Mouse (Mus musculus) CH12.LX (cell line): ENCODE measurements around the gene Zfp609. TPM values are rescaled to one million over a fixed set of nuclear protein-coding genes. Genes with fewer than 3 reads are reported as not detected.
"Not testable (repeated sequence)": the region's sequence is repeated elsewhere in the genome, so short reads cannot be mapped to it uniquely, and the experiment has no call there.

Experiments used
- DNase-seq: peaks from one replicate; pipeline ENCODE4 v3.0.0-alpha.2; 2013; ENCODE audit errors: extremely low read depth
- H3K27ac ChIP-seq: 2 replicates; pipeline ENCODE4 v1.5.1; 2012; ENCODE audit warnings: low read depth, mild to moderate bottlenecking, control low read depth, moderate library complexity; ENCODE audit not compliant: insufficient read depth
- H3K27me3 ChIP-seq: replicated peaks from 2 replicates; pipeline ENCODE3; 2012; ENCODE audit warnings: inconsistent platforms
- H3K36me3 ChIP-seq, 2 experiments: replicated peaks in 1 of 2; 2 replicates each; pipeline versions ENCODE3 to v1.6.1; 2012; ENCODE audit warnings: inconsistent platforms in 1 of 2, low read length in 1 of 2, mild to moderate bottlenecking in 1 of 2, mixed read lengths in 1 of 2, moderate library complexity in 1 of 2; ENCODE audit not compliant: control insufficient read depth in 1 of 2, insufficient read depth in 1 of 2
- H3K4me1 ChIP-seq, 2 experiments: 2 replicates each; pipeline ENCODE4 v1.6.1; 2012; ENCODE audit warnings: inconsistent platforms in 1 of 2, moderate library complexity in 1 of 2; ENCODE audit not compliant: insufficient read depth in 2 of 2, control insufficient read depth in 1 of 2
- H3K4me2 ChIP-seq: 2 replicates; pipeline ENCODE4 v1.6.1; 2012; ENCODE audit warnings: low read depth, mild to moderate bottlenecking, control low read depth; ENCODE audit not compliant: poor library complexity, insufficient read depth, severe bottlenecking
- H3K4me3 ChIP-seq, 3 experiments: fragments of 150-350 bp in 1 of 3; sonication (generic) in 1 of 3; replicated peaks in 1 of 3; 2 replicates each; pipeline versions ENCODE3 to v1.5.1; 2011 to 2012; ENCODE audit warnings: low read depth in 2 of 3, low read length in 2 of 3, mild to moderate bottlenecking in 2 of 3, moderate library complexity in 2 of 3, control low read depth in 1 of 3, improper control_type of control experiment in 1 of 3, inconsistent platforms in 1 of 3, mixed read lengths in 1 of 3; ENCODE audit not compliant: poor library complexity in 1 of 3
- H3K79me2 ChIP-seq: replicated peaks from 2 replicates; pipeline ENCODE4 v1.6.1; 2012; ENCODE audit warnings: mild to moderate bottlenecking, moderate library complexity; ENCODE audit not compliant: control insufficient read depth, poor library complexity, insufficient read depth, severe bottlenecking; ENCODE audit errors: extremely low read depth
- H3K9ac ChIP-seq: 2 replicates; pipeline ENCODE4 v1.6.1; 2012; ENCODE audit warnings: low read depth, mild to moderate bottlenecking, control low read depth, moderate library complexity; ENCODE audit not compliant: insufficient read depth
- H3K9me3 ChIP-seq: replicated peaks from 2 replicates; pipeline ENCODE3; 2012; ENCODE audit warnings: low read length, inconsistent platforms, mixed read lengths
- CHD2 ChIP-seq: IDR thresholded peaks from 2 replicates; pipeline ENCODE4 v1.6.1; 2011; ENCODE audit warnings: low read length, improper control_type of control experiment
- CTCF ChIP-seq, 2 experiments: IDR thresholded peaks in 1 of 2; conservative IDR thresholded peaks in 1 of 2; 2 replicates each; pipeline ENCODE4 v1.5.1; 2011 to 2012; ENCODE audit warnings: low read depth in 2 of 2, low read length in 2 of 2, improper control_type of control experiment in 1 of 2, inconsistent platforms in 1 of 2, mild to moderate bottlenecking in 1 of 2, moderate library complexity in 1 of 2
- E2F4 ChIP-seq: IDR thresholded peaks from 2 replicates; pipeline ENCODE4 v1.6.1; 2011; ENCODE audit warnings: low read depth, low read length, improper control_type of control experiment; ENCODE audit not compliant: insufficient replicate concordance
- ELF1 ChIP-seq: IDR thresholded peaks from 2 replicates; pipeline ENCODE4 v1.6.1; 2014; ENCODE audit warnings: low read depth, mild to moderate bottlenecking, inconsistent platforms, low read length, improper control_type of control experiment
- IRF4 ChIP-seq: IDR thresholded peaks from 2 replicates; pipeline ENCODE4 v1.6.1; 2014; ENCODE audit warnings: low read depth, mild to moderate bottlenecking, inconsistent platforms, low read length, improper control_type of control experiment
- JUN ChIP-seq: IDR thresholded peaks from 2 replicates; pipeline ENCODE4 v1.6.1; 2011; ENCODE audit warnings: low read depth, mild to moderate bottlenecking, low read length, improper control_type of control experiment, moderate library complexity; ENCODE audit not compliant: insufficient read depth
- JUND ChIP-seq: conservative IDR thresholded peaks from 2 replicates; pipeline ENCODE4 v1.6.1; 2011; ENCODE audit warnings: low read depth, low read length, improper control_type of control experiment
- MAFK ChIP-seq: IDR thresholded peaks from 2 replicates; pipeline ENCODE4 v1.6.1; 2011; ENCODE audit warnings: low read length, improper control_type of control experiment; ENCODE audit not compliant: insufficient replicate concordance
- MAX ChIP-seq: IDR thresholded peaks from 2 replicates; pipeline ENCODE4 v1.6.1; 2011; ENCODE audit warnings: low read length, improper control_type of control experiment
- MAZ ChIP-seq: IDR thresholded peaks from 2 replicates; pipeline ENCODE4 v1.6.1; 2012; ENCODE audit warnings: low read depth, mild to moderate bottlenecking, inconsistent platforms, low read length, improper control_type of control experiment, moderate library complexity
- MEF2A ChIP-seq: IDR thresholded peaks from 2 replicates; pipeline ENCODE4 v1.6.1; 2014; ENCODE audit warnings: low read depth, mild to moderate bottlenecking, inconsistent platforms, low read length, improper control_type of control experiment, borderline replicate concordance
- MXI1 ChIP-seq: IDR thresholded peaks from 2 replicates; pipeline ENCODE4 v1.6.1; 2011; ENCODE audit warnings: mild to moderate bottlenecking, low read depth, low read length, improper control_type of control experiment
- NRF1 ChIP-seq: IDR thresholded peaks from 2 replicates; pipeline ENCODE4 v1.6.1; 2014; ENCODE audit warnings: low read depth, mild to moderate bottlenecking, inconsistent platforms, low read length, improper control_type of control experiment, moderate library complexity
- RAD21 ChIP-seq: IDR thresholded peaks from 2 replicates; pipeline ENCODE4 v1.6.1; 2011; ENCODE audit warnings: low read depth, mild to moderate bottlenecking, low read length, improper control_type of control experiment, moderate library complexity
- RCOR1 ChIP-seq: conservative IDR thresholded peaks from 2 replicates; pipeline ENCODE4 v1.6.1; 2012; ENCODE audit warnings: low read depth, mild to moderate bottlenecking, inconsistent platforms, low read length, improper control_type of control experiment
- SIN3A ChIP-seq: IDR thresholded peaks from 2 replicates; pipeline ENCODE4 v1.6.1; 2012; ENCODE audit warnings: low read length, improper control_type of control experiment, inconsistent platforms
- SMC3 ChIP-seq: IDR thresholded peaks from 2 replicates; pipeline ENCODE4 v1.6.1; 2011; ENCODE audit warnings: low read depth, low read length, improper control_type of control experiment
- TBP ChIP-seq: conservative IDR thresholded peaks from 2 replicates; pipeline ENCODE4 v1.6.1; 2011; ENCODE audit warnings: low read depth, low read length, improper control_type of control experiment
- TCF12 ChIP-seq: IDR thresholded peaks from 2 replicates; pipeline ENCODE4 v1.6.1; 2014; ENCODE audit warnings: low read depth, mild to moderate bottlenecking, inconsistent platforms, low read length, improper control_type of control experiment
- USF1 ChIP-seq: IDR thresholded peaks from 2 replicates; pipeline ENCODE4 v1.6.1; 2014; ENCODE audit warnings: low read depth, mild to moderate bottlenecking, inconsistent platforms, low read length, improper control_type of control experiment
- ZC3H11A ChIP-seq: IDR thresholded peaks from 2 replicates; pipeline ENCODE4 v1.6.1; 2012; ENCODE audit warnings: low read depth, mild to moderate bottlenecking, inconsistent platforms, low read length, improper control_type of control experiment
- ZKSCAN1 ChIP-seq: IDR thresholded peaks from 2 replicates; pipeline ENCODE4 v1.6.1; 2012; ENCODE audit warnings: low read depth, inconsistent platforms, low read length, improper control_type of control experiment, borderline replicate concordance
- dilution Hi-C: fragments of 300-500 bp; cut with MboI; formaldehyde crosslinking; loops from 2 replicates; pipeline ENCODE4 v1.14.3; 2020; ENCODE audit warnings: low sequenced_read_pairs; ENCODE audit not compliant: extremely low pct_unique_long_range_greater_than_20kb, extremely low pct_ligation_motif_present
- in situ Hi-C: fragments of 300-500 bp; cut with MboI; formaldehyde crosslinking; loops from 3 replicates; pipeline ENCODE4 v1.14.3; 2019; ENCODE audit warnings: low sequenced_read_pairs, low pct_ligation_motif_present, low pct_unique_long_range_greater_than_20kb, mixed read lengths
- polyA plus RNA-seq: library from polyadenylated mRNA; unstranded; fragments of >175 nt; gene quantifications from 2 replicates; pipeline ENCODE4 v1.2.1, GENCODE M21; 2012; ENCODE audit warnings: low read depth; ENCODE audit not compliant: insufficient read length
- total RNA-seq, 2 experiments: library from RNA; depleted of rRNA; stranded (reverse); fragments of 300-350 nt in 1 of 2; fragments of >200 nt in 1 of 2; gene quantifications; 2 replicates each; pipeline ENCODE4 v1.2.3; 2012 to 2014

The Zfp609 gene
- total and polyA plus RNA-seq, 3 experiments, result 1.2 to 15.4 (median 3.2) TPM

DNA sequence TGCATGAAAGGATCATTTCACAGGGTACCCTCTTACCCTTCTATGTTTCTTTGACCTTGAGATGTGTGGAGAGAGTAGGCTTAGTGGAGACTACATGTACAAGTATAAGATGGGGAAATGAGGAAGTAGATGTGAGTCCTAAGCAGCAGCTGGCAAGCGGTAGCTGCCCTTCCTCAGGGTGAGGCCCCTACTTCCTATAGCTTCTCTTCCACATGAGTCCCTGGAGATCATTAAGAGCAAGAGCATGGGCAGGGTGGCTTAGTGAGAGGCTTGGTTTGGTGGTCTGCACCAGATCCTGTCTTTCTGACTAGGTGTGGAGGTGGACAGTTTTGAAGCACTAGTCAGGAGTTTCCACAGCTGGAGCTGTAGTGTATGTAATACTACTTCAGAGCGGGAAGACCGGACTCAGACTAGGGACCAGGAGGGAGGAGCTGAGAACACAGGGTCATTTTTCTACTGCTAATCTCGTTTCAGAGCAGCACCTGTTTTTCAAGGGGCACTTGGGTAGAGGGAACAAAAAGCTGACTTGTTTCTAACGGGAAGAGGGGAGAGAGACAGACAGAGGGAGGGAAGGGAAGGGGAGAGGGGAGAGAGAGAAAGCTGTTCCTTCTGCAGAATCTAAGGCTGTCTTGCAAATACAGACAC lies 134.3 kb downstream of the Zfp609 start:
- H3K9me3 ChIP-seq, result no peaks in the 10 kb centered on the region
- H3K79me2 ChIP-seq, result no peaks in the 10 kb centered on the region
- peak overlapping the region; percentile 17; the same call in 1 of the 2 replicates for H3K4me2 ChIP-seq
- no peak overlapping the region for H3K4me3 ChIP-seq
- TF ChIP-seq USF1, result no peak
- TF ChIP-seq MAFK, result no peak
- TF ChIP-seq RCOR1, result no peak
- TF ChIP-seq RAD21, result no peak
- TF ChIP-seq E2F4, result no peak
- no peak for TF ChIP-seq CHD2
- TF ChIP-seq TBP, result no peak
- no peak for TF ChIP-seq JUN
- TF ChIP-seq CTCF (conservative IDR thresholded peaks at IDR 0.05 in 1 of 2, IDR thresholded peaks at IDR 0.05 in 1 of 2; ENCODE audit: low read depth in 2 of 2, low read length in 2 of 2), result no peak
- no peak for TF ChIP-seq IRF4
- no peak for TF ChIP-seq TCF12
- TF ChIP-seq JUND, result no peak
- no peak for TF ChIP-seq MAZ
- TF ChIP-seq ZC3H11A, result no peak
- no peaks in the 10 kb centered on the region for H3K27me3 ChIP-seq
- H3K36me3 ChIP-seq, result peaks cover 49 to 74% of the 10 kb centered on the region in 2 experiments
- H3K27ac ChIP-seq, result peak overlapping the region; percentile 0; the same call in 1 of the 2 replicates
- peaks cover 2 to 40% of the 10 kb centered on the region in 2 experiments; a peak in 3 of 4 replicates for H3K4me1 ChIP-seq
- H3K9ac ChIP-seq, result no peak overlapping the region
- in situ Hi-C loops, result no loop called here
- dilution Hi-C loops, result no loop called here
- peak; percentile 70 for DNase-seq

DNA sequence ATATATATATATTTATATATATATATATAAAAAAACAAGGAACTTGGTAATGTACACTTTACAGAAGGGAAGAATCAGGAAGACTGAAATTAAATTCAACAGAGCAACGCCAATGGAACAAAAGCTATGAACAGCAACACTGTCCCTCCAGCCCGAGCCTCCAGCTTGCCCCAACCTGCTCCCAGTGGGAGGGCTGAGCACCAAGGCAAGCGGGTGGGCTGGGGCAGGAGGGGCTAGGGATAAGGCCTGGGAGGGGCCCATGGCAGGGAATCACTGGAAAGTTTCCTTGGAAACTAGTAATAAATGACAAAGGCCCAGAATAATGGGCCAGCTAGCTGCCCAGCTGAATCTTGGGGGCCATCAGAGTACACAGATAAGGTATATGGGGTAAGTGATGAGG lies 134.9 kb downstream of the Zfp609 start:
- Histone ChIP-seq H3K9me3 (no peaks in the 10 kb centered on the region), H3K4me2 (0 out of 2 replicates have a peak overlapping the region, but pooled peaks have one; percentile 17), H3K79me2 (no peaks in the 10 kb centered on the region), H3K36me3 (peaks cover 49 to 74% of the 10 kb centered on the region in 2 experiments), H3K4me1 (peaks cover 2 to 40% of the 10 kb centered on the region in 2 experiments; a peak in 3 of 4 replicates), H3K4me3 (no peak overlapping the region), H3K27me3 (no peaks in the 10 kb centered on the region), H3K27ac (no peak overlapping the region), H3K9ac (no peak overlapping the region)
- dilution Hi-C loops, result no loop called here
- in situ Hi-C loops, result no loop called here
- TF ChIP-seq MXI1 (no peak), SMC3 (no peak), MEF2A (no peak), CHD2 (no peak), IRF4 (no peak), MAX (no peak), ZKSCAN1 (no peak), SIN3A (no peak), ELF1 (no peak), CTCF (conservative IDR thresholded peaks at IDR 0.05 in 1 of 2, IDR thresholded peaks at IDR 0.05 in 1 of 2; ENCODE audit: low read depth in 2 of 2, low read length in 2 of 2) (no peak), RAD21 (no peak), NRF1 (no peak)
- no peak for DNase-seq

DNA sequence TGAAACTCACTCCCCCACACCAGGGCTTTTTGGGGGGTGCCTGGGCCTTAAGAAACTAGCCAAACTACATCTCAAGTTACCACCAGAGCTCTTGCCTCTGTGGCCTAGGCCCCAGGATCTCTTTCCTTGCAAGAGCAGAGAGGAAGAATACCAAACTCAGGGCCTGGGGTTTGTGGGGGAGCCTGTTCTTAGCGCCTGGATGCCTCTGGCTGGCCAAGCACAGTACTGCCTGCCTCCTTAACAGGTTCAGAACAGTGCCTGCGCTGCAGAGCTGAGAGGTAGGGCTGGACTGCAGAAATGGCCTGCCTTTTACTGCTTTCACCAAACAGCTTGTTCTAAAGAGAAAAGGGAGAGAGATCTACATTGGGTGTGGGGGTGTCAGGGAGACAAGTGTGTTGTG lies 137.5 kb downstream of the Zfp609 start:
- in situ Hi-C loops, H3K9ac ChIP-seq, H3K4me3 ChIP-seq, H3K9me3 ChIP-seq, H3K4me2 ChIP-seq, dilution Hi-C loops, H3K27me3 ChIP-seq, H3K27ac ChIP-seq, H3K79me2 ChIP-seq, DNase-seq: not testable (repeated sequence)
- peaks cover 2 to 35% of the 10 kb centered on the region in 2 experiments; a peak in 3 of 4 replicates for H3K4me1 ChIP-seq
- peaks cover 39 to 70% of the 10 kb centered on the region in 2 experiments for H3K36me3 ChIP-seq
